Mouse (Mus musculus): ENCODE data around the gene Trim30a. TPM values are rescaled to one million over a fixed set of nuclear protein-coding genes. Genes with fewer than 3 reads are reported as not detected.
"Not testable (repeated sequence)": the region's sequence is repeated elsewhere in the genome, so short reads cannot be mapped to it uniquely, and the experiment has no call there.

Trim30a gene
- polyA plus RNA-seq (2015; fragmentation: Nextera tagmentation; extraction: Ambion mirVana): 1.2 and 1.5 TPM in 2 replicates

- no peak within 1 kb of the TSS for H3K4me3 ChIP-seq (ENCODE audit: low read length)
- no peak within 1 kb of the TSS for H3K27ac ChIP-seq (ENCODE audit: low read length)
- H3K9ac ChIP-seq (replicated peaks; ENCODE audit: low read length): no peak within 1 kb of the TSS
- H3K4me2 ChIP-seq (replicated peaks; ENCODE audit: low read depth, low read length): no peak within 1 kb of the TSS
- no peaks in the 10 kb centered on the region for H3K9me3 ChIP-seq (ENCODE audit: low read length)
- H3K27me3 ChIP-seq (ENCODE audit: insufficient read depth, low read length): no peaks in the 10 kb centered on the region
- 63% methylated on average over 3 of the region's 3 CpGs for WGBS
- peak; percentile 51; the same call in 1 of the 2 replicates for ATAC-seq (ENCODE audit: low FRiP score, low TSS enrichment)
- H3K4me1 ChIP-seq (ENCODE audit: insufficient read depth, low read length): no peaks in the 10 kb centered on the region
- no peaks in the 10 kb centered on the region for H3K36me3 ChIP-seq (ENCODE audit: insufficient read depth, low read length)
Measured at GRCm38 (mm10) chr7:104465065-104465744, at the start of gene Trim30a. Trim30a (minus strand) TSS chr7:104465193.

GRCm38 (mm10) chr7:104507421-104508065 is 42.5 kb upstream of the Trim30a start, which contains the start of gene Trim30d:
Trim30d (minus strand) TSS chr7:104507849.
- H3K9me3 ChIP-seq (ENCODE audit: low read length); ATAC-seq (ENCODE audit: low FRiP score, low TSS enrichment); H3K27ac ChIP-seq (ENCODE audit: low read length); H3K27me3 ChIP-seq (ENCODE audit: insufficient read depth, low read length); H3K4me3 ChIP-seq (ENCODE audit: low read length); H3K4me2 ChIP-seq (replicated peaks; ENCODE audit: low read depth, low read length); H3K9ac ChIP-seq (replicated peaks; ENCODE audit: low read length); H3K36me3 ChIP-seq (ENCODE audit: insufficient read depth, low read length); H3K4me1 ChIP-seq (ENCODE audit: insufficient read depth, low read length): not testable (repeated sequence)

GRCm38 (mm10) chr7:104501589-104502371 is 36.8 kb upstream of the Trim30a start:
- Histone ChIP-seq H3K4me1 (ENCODE audit: insufficient read depth, low read length) (no peaks in the 10 kb centered on the region), H3K9me3 (ENCODE audit: low read length) (no peaks in the 10 kb centered on the region), H3K27ac (ENCODE audit: low read length) (no peak overlapping the region), H3K27me3 (ENCODE audit: insufficient read depth, low read length) (no peaks in the 10 kb centered on the region), H3K4me3 (ENCODE audit: low read length) (peak overlapping the region; percentile 54), H3K9ac (replicated peaks; ENCODE audit: low read length) (peak overlapping the region; percentile 65), H3K36me3 (ENCODE audit: insufficient read depth, low read length) (no peaks in the 10 kb centered on the region), H3K4me2 (replicated peaks; ENCODE audit: low read depth, low read length) (peak overlapping the region; percentile 70)
- peak; percentile 97 for ATAC-seq (ENCODE audit: low FRiP score, low TSS enrichment)
- 4% methylated on average over 35 of the region's 59 CpGs for WGBS

- H3K27ac ChIP-seq (ENCODE audit: low read length); H3K4me2 ChIP-seq (replicated peaks; ENCODE audit: low read depth, low read length); H3K36me3 ChIP-seq (ENCODE audit: insufficient read depth, low read length); H3K4me1 ChIP-seq (ENCODE audit: insufficient read depth, low read length); H3K9me3 ChIP-seq (ENCODE audit: low read length); H3K4me3 ChIP-seq (ENCODE audit: low read length); H3K27me3 ChIP-seq (ENCODE audit: insufficient read depth, low read length); H3K9ac ChIP-seq (replicated peaks; ENCODE audit: low read length): not testable (repeated sequence)
- 50% methylated on average over 6 of the region's 6 CpGs for WGBS
- peak; percentile 9; the same call in 1 of the 2 replicates for ATAC-seq (ENCODE audit: low FRiP score, low TSS enrichment)
Measured at GRCm38 (mm10) chr7:104501186-104501585, 36.2 kb upstream of the Trim30a start.

GRCm38 (mm10) chr7:104499464-104499863 is 34.5 kb upstream of the Trim30a start:
- not testable (repeated sequence) for H3K4me3 ChIP-seq (ENCODE audit: low read length); H3K4me1 ChIP-seq (ENCODE audit: insufficient read depth, low read length); H3K27me3 ChIP-seq (ENCODE audit: insufficient read depth, low read length); H3K27ac ChIP-seq (ENCODE audit: low read length); H3K36me3 ChIP-seq (ENCODE audit: insufficient read depth, low read length); H3K9ac ChIP-seq (replicated peaks; ENCODE audit: low read length); H3K9me3 ChIP-seq (ENCODE audit: low read length); H3K4me2 ChIP-seq (replicated peaks; ENCODE audit: low read depth, low read length)
- WGBS: 32% methylated on average over 6 of the region's 8 CpGs
- peak; percentile 71; the same call in 1 of the 2 replicates for ATAC-seq (ENCODE audit: low FRiP score, low TSS enrichment)

GRCm38 (mm10) chr7:104445961-104446645 is 18.9 kb downstream of the Trim30a start:
- Histone ChIP-seq H3K27me3 (ENCODE audit: insufficient read depth, low read length) (no peaks in the 10 kb centered on the region), H3K9ac (replicated peaks; ENCODE audit: low read length) (no peak overlapping the region), H3K4me2 (replicated peaks; ENCODE audit: low read depth, low read length) (no peak overlapping the region), H3K36me3 (ENCODE audit: insufficient read depth, low read length) (no peaks in the 10 kb centered on the region), H3K4me1 (ENCODE audit: insufficient read depth, low read length) (no peaks in the 10 kb centered on the region), H3K9me3 (ENCODE audit: low read length) (no peaks in the 10 kb centered on the region), H3K4me3 (ENCODE audit: low read length) (no peak overlapping the region), H3K27ac (ENCODE audit: low read length) (no peak overlapping the region)
- ATAC-seq (ENCODE audit: low FRiP score, low TSS enrichment): peak; percentile 59; the same call in 1 of the 2 replicates
- WGBS: 46% methylated on average over 2 of the region's 2 CpGs

GRCm38 (mm10) chr7:104404460-104404950 is 60.5 kb downstream of the Trim30a start:
- 97% methylated on average over 3 of the region's 3 CpGs for WGBS
- Histone ChIP-seq H3K9ac (replicated peaks; ENCODE audit: low read length) (no peak overlapping the region), H3K4me2 (replicated peaks; ENCODE audit: low read depth, low read length) (no peak overlapping the region), H3K36me3 (ENCODE audit: insufficient read depth, low read length) (no peaks in the 10 kb centered on the region), H3K4me1 (ENCODE audit: insufficient read depth, low read length) (no peaks in the 10 kb centered on the region), H3K4me3 (ENCODE audit: low read length) (no peak overlapping the region), H3K27me3 (ENCODE audit: insufficient read depth, low read length) (no peaks in the 10 kb centered on the region), H3K9me3 (ENCODE audit: low read length) (no peaks in the 10 kb centered on the region), H3K27ac (ENCODE audit: low read length) (no peak overlapping the region)
- ATAC-seq (ENCODE audit: low FRiP score, low TSS enrichment): no peak

GRCm38 (mm10) chr7:104401140-104401539 is 63.9 kb downstream of the Trim30a start:
- no peak overlapping the region for H3K4me3 ChIP-seq (ENCODE audit: low read length)

GRCm38 (mm10) chr7:104400698-104401097 is 64.3 kb downstream of the Trim30a start, which contains the start of gene Trim30c:
Trim30c (minus strand) TSS chr7:104400837.
- ATAC-seq (ENCODE audit: low FRiP score, low TSS enrichment): no peak
- Histone ChIP-seq H3K27me3 (ENCODE audit: insufficient read depth, low read length) (no peaks in the 10 kb centered on the region), H3K36me3 (ENCODE audit: insufficient read depth, low read length) (no peaks in the 10 kb centered on the region), H3K9me3 (ENCODE audit: low read length) (no peaks in the 10 kb centered on the region), H3K4me1 (ENCODE audit: insufficient read depth, low read length) (no peaks in the 10 kb centered on the region), H3K9ac (replicated peaks; ENCODE audit: low read length) (no peak within 1 kb of the TSS), H3K4me3 (ENCODE audit: low read length) (no peak within 1 kb of the TSS), H3K4me2 (replicated peaks; ENCODE audit: low read depth, low read length) (no peak within 1 kb of the TSS), H3K27ac (ENCODE audit: low read length) (no peak within 1 kb of the TSS)
- WGBS: 91% methylated on average over 1 of the region's 1 CpGs

More at GRCm38 (mm10) chr7:104401140-104401539, 63.9 kb downstream of the Trim30a start:
- Histone ChIP-seq H3K9me3 (ENCODE audit: low read length) (no peaks in the 10 kb centered on the region), H3K27me3 (ENCODE audit: insufficient read depth, low read length) (no peaks in the 10 kb centered on the region), H3K4me2 (replicated peaks; ENCODE audit: low read depth, low read length) (no peak overlapping the region), H3K36me3 (ENCODE audit: insufficient read depth, low read length) (no peaks in the 10 kb centered on the region), H3K9ac (replicated peaks; ENCODE audit: low read length) (no peak overlapping the region), H3K27ac (ENCODE audit: low read length) (no peak overlapping the region), H3K4me1 (ENCODE audit: insufficient read depth, low read length) (no peaks in the 10 kb centered on the region)
- ATAC-seq (ENCODE audit: low FRiP score, low TSS enrichment): peak; percentile 46; the same call in 1 of the 2 replicates

All from kidney, embryonic 16.5 days (tissue).